Mouse (Mus musculus): ENCODE data around the gene Foxp1. TPM values are rescaled to one million over a fixed set of nuclear protein-coding genes. Genes with fewer than 3 reads are reported as not detected.

The Foxp1 gene
- polyA plus RNA-seq, 2 experiments, result 7.9 to 10.6 TPM

- no peak for ATAC-seq (ENCODE audit: insufficient read depth)
- H3K4me2 ChIP-seq (ENCODE audit: low read depth), result no peak overlapping the region
- no peak overlapping the region for H3K27ac ChIP-seq
- H3K4me3 ChIP-seq (ENCODE audit: insufficient read depth in 1 of 2, low read depth in 2 of 2, low read length in 2 of 2), result no peak overlapping the region
- 72% methylated on average over 20 of the region's 20 CpGs for WGBS (ENCODE audit: insufficient replicate concordance)
- H3K27me3 ChIP-seq (ENCODE audit: control insufficient read depth, insufficient read depth, low read length), result no peaks in the 10 kb centered on the region
- H3K36me3 ChIP-seq (replicated peaks; ENCODE audit: control insufficient read depth, insufficient read depth, low read depth), result no peaks in the 10 kb centered on the region
- TF ChIP-seq CTCF (IDR thresholded peaks at IDR 0.05; ENCODE audit: low read depth) (no peak), EP300 (IDR thresholded peaks at IDR 0.05; ENCODE audit: low read depth) (no peak)
- peaks cover 0 to 21% of the 10 kb centered on the region in 2 experiments; a peak in 2 of 4 replicates for H3K4me1 ChIP-seq (replicated peaks; ENCODE audit: control insufficient read depth in 2 of 2, insufficient read depth in 2 of 2, low read length in 1 of 2)
- no peak overlapping the region for H3K9ac ChIP-seq (replicated peaks)
- H3K9me3 ChIP-seq (ENCODE audit: control insufficient read depth, low read length), result no peaks in the 10 kb centered on the region
- no peak for DNase-seq (ENCODE audit: low read depth in 3 of 3, low spot score in 3 of 3)
These were observed 254.1 kb downstream of the Foxp1 start for GRCm38 (mm10) chr6:99268171-99269061.

- Histone ChIP-seq H3K4me1 (replicated peaks; ENCODE audit: control insufficient read depth in 2 of 2, insufficient read depth in 2 of 2, low read length in 1 of 2) (peaks cover 0 to 22% of the 10 kb centered on the region in 2 experiments; a peak in 2 of 4 replicates), H3K4me3 (ENCODE audit: insufficient read depth in 1 of 2, low read depth in 2 of 2, low read length in 2 of 2) (peak overlapping the region; percentile 4 to 16; a peak in 2 of 4 replicates), H3K27me3 (ENCODE audit: control insufficient read depth, insufficient read depth, low read length) (no peaks in the 10 kb centered on the region), H3K9ac (replicated peaks) (no peak overlapping the region; the same call in 1 of the 2 replicates), H3K9me3 (ENCODE audit: control insufficient read depth, low read length) (no peaks in the 10 kb centered on the region), H3K36me3 (replicated peaks; ENCODE audit: control insufficient read depth, insufficient read depth, low read depth) (no peaks in the 10 kb centered on the region), H3K4me2 (ENCODE audit: low read depth) (peak overlapping the region; percentile 51), H3K27ac (no peak overlapping the region)
- ATAC-seq (ENCODE audit: insufficient read depth) (no peak), DNase-seq (ENCODE audit: low read depth in 3 of 3, low spot score in 3 of 3) (no peak)
- TF ChIP-seq EP300 (IDR thresholded peaks at IDR 0.05; ENCODE audit: low read depth), result no peak
- TF ChIP-seq CTCF (IDR thresholded peaks at IDR 0.05; ENCODE audit: low read depth), result no peak
- 23% methylated on average over 13 of the region's 13 CpGs for WGBS (ENCODE audit: insufficient replicate concordance)
These were observed 256.4 kb downstream of the Foxp1 start for GRCm38 (mm10) chr6:99265945-99266656.

DNA sequence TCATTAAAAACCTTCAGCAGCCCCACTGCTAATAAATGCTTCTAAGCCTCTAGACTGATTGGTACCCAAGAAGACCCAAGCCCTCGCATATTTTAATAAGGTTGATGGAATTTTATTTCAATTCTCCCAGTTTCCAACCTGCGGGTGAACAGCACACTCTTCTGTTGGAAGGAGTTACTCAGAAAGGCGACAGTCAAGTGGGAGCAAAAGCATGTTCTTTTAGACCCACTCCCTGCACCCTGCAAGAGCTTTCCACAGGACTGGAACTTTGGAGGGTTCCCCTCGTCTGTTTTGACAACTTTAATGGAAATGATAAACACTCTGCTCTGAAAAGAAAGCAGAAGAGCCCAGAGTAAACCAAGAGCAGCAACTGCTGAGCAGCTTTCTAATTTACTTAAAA is 257.3 kb downstream of the Foxp1 start:
- WGBS (ENCODE audit: insufficient replicate concordance), result 25% methylated on average over 4 of the region's 4 CpGs

GRCm38 (mm10) chr6:99264192-99265093 is 258.1 kb downstream of the Foxp1 start:
- ATAC-seq (ENCODE audit: insufficient read depth) (no peak), DNase-seq (ENCODE audit: low read depth in 3 of 3, low spot score in 3 of 3) (no peak)
- H3K4me3 ChIP-seq (ENCODE audit: insufficient read depth in 1 of 2, low read depth in 2 of 2, low read length in 2 of 2), result no peak overlapping the region
- no peaks in the 10 kb centered on the region for H3K27me3 ChIP-seq (ENCODE audit: control insufficient read depth, insufficient read depth, low read length)
- H3K27ac ChIP-seq, result no peak overlapping the region
- H3K9me3 ChIP-seq (ENCODE audit: control insufficient read depth, low read length), result no peaks in the 10 kb centered on the region
- H3K36me3 ChIP-seq (replicated peaks; ENCODE audit: control insufficient read depth, insufficient read depth, low read depth), result no peaks in the 10 kb centered on the region
- H3K4me1 ChIP-seq (replicated peaks; ENCODE audit: control insufficient read depth in 2 of 2, insufficient read depth in 2 of 2, low read length in 1 of 2), result peaks cover 0 to 24% of the 10 kb centered on the region in 2 experiments; a peak in 2 of 4 replicates
- H3K9ac ChIP-seq (replicated peaks), result no peak overlapping the region
- peak overlapping the region; percentile 20; the same call in 1 of the 2 replicates for H3K4me2 ChIP-seq (ENCODE audit: low read depth)
- TF ChIP-seq CTCF (IDR thresholded peaks at IDR 0.05; ENCODE audit: low read depth) (no peak), EP300 (IDR thresholded peaks at IDR 0.05; ENCODE audit: low read depth) (no peak)
- WGBS (ENCODE audit: insufficient replicate concordance), result 21% methylated on average over 13 of the region's 13 CpGs

More for the DNA sequence above, 257.3 kb downstream of the Foxp1 start:
- no peak overlapping the region for H3K27ac ChIP-seq
- H3K4me1 ChIP-seq (replicated peaks; ENCODE audit: control insufficient read depth in 2 of 2, insufficient read depth in 2 of 2, low read length in 1 of 2), result peaks cover 0 to 24% of the 10 kb centered on the region in 2 experiments; a peak in 2 of 4 replicates
- no peak for ATAC-seq (ENCODE audit: insufficient read depth)
- H3K27me3 ChIP-seq (ENCODE audit: control insufficient read depth, insufficient read depth, low read length), result no peaks in the 10 kb centered on the region
- DNase-seq (ENCODE audit: low read depth in 3 of 3, low spot score in 3 of 3), result no peak
- peak overlapping the region; percentile 51 for H3K4me2 ChIP-seq (ENCODE audit: low read depth)
- H3K9me3 ChIP-seq (ENCODE audit: control insufficient read depth, low read length), result no peaks in the 10 kb centered on the region
- H3K36me3 ChIP-seq (replicated peaks; ENCODE audit: control insufficient read depth, insufficient read depth, low read depth), result no peaks in the 10 kb centered on the region
- no peak overlapping the region for H3K4me3 ChIP-seq (ENCODE audit: insufficient read depth in 1 of 2, low read depth in 2 of 2, low read length in 2 of 2)
- no peak overlapping the region for H3K9ac ChIP-seq (replicated peaks)
- no peak for TF ChIP-seq CTCF (IDR thresholded peaks at IDR 0.05; ENCODE audit: low read depth)
- TF ChIP-seq EP300 (IDR thresholded peaks at IDR 0.05; ENCODE audit: low read depth), result no peak
